Mouse (Mus musculus) urinary bladder, adult 18-20 months (tissue): ENCODE results near the gene Ganab.
"Not testable (repeated sequence)": the region's sequence is repeated elsewhere in the genome, so short reads cannot be mapped to it uniquely, and the experiment has no call there.

ENCODE experiments used
- DNase-seq, 2 experiments: peaks; one replicate each; pipeline ENCODE4 v3.0.0; 2022; ENCODE audit warnings: low spot score in 2 of 2, mixed read lengths in 2 of 2

Gene Ganab

GRCm38 (mm10) chr19:8888511-8889385 is 9.1 kb upstream of the Ganab start, which contains the start of the genes 1810009A15Rik and Gm49416:
Gene 1810009A15Rik, plus strand, starts transcription at chr19:8888853.
Gene Gm49416, plus strand, starts transcription at chr19:8888926.
- peak; percentile 80 to 92 for DNase-seq

- DNase-seq = peak; percentile 71 to 79
These were observed 4.8 kb upstream of the Ganab start, which contains the start of gene Ints5 for GRCm38 (mm10) chr19:8892829-8893766. Gene Ints5, plus strand, starts transcription at chr19:8893005.

GRCm38 (mm10) chr19:8895397-8895960 is 2.4 kb upstream of the Ganab start:
- DNase-seq = no peak

- DNase-seq = not testable (repeated sequence)
These were observed 1.6 kb upstream of the Ganab start for GRCm38 (mm10) chr19:8896231-8896630.

- not testable (repeated sequence) for DNase-seq
These were observed 533 bp upstream of the Ganab start for GRCm38 (mm10) chr19:8897211-8897864.

GRCm38 (mm10) chr19:8898576-8898975 is 705 bp downstream of the Ganab start:
- no peak for DNase-seq

- no peak for DNase-seq
These were observed 1.2 kb downstream of the Ganab start for GRCm38 (mm10) chr19:8899079-8899478.

GRCm38 (mm10) chr19:8903412-8903811 is 5.5 kb downstream of the Ganab start:
- DNase-seq = no peak

GRCm38 (mm10) chr19:8908531-8908930 is 10.7 kb downstream of the Ganab start:
- DNase-seq = no peak

GRCm38 (mm10) chr19:8911810-8912209 is 13.9 kb downstream of the Ganab start:
- DNase-seq = no peak

- DNase-seq = no peak
These were observed 16.3 kb downstream of the Ganab start for GRCm38 (mm10) chr19:8914212-8914611.

GRCm38 (mm10) chr19:8919000-8919399 is 21.1 kb downstream of the Ganab start:
- no peak for DNase-seq

GRCm38 (mm10) chr19:8919684-8920072 is 21.8 kb downstream of the Ganab start:
- no peak for DNase-seq

- peak; percentile 94 to 96 for DNase-seq
These were observed 22.3 kb downstream of the Ganab start, which contains the start of gene B3gat3 for GRCm38 (mm10) chr19:8920073-8920736. Gene B3gat3, plus strand, starts transcription at chr19:8920374.

GRCm38 (mm10) chr19:8920836-8921291 is 23.0 kb downstream of the Ganab start:
- DNase-seq = no peak

GRCm38 (mm10) chr19:8921741-8922140 is 23.9 kb downstream of the Ganab start:
- no peak for DNase-seq

- DNase-seq = no peak
These were observed 28.9 kb downstream of the Ganab start for GRCm38 (mm10) chr19:8926766-8927165.

GRCm38 (mm10) chr19:8927891-8928525 is 30.1 kb downstream of the Ganab start:
- no peak for DNase-seq

- DNase-seq = no peak
These were observed 30.9 kb downstream of the Ganab start for GRCm38 (mm10) chr19:8928689-8929223.
